Mouse (Mus musculus): Measurements from ENCODE around the gene Pcnx2. TPM values are rescaled to one million over a fixed set of nuclear protein-coding genes. Genes with fewer than 3 reads are reported as not detected.
A peak's percentile ranks its signal among the peaks of the same experiment; 100 is the strongest.

Pcnx2 gene
- polyA plus RNA-seq, 1 experiment from 2014 or later, result 0.48 TPM

GRCm38 (mm10) chr8:125889920-125890319 is 8.2 kb downstream of the Pcnx2 start:
- no peaks in the 10 kb centered on the region for H3K9me3 ChIP-seq (replicated peaks)
- WGBS, result 53% methylated on average over 3 of the region's 3 CpGs
- no peaks in the 10 kb centered on the region for H3K27me3 ChIP-seq
- H3K27ac ChIP-seq, result no peak overlapping the region
- ATAC-seq (replicated peaks; ENCODE audit: low FRiP score), result no peak
- no peak overlapping the region for H3K4me3 ChIP-seq (replicated peaks)
- H3K4me2 ChIP-seq, result no peak overlapping the region
- H3K9ac ChIP-seq, result no peak overlapping the region
- H3K36me3 ChIP-seq, result no peaks in the 10 kb centered on the region
- H3K4me1 ChIP-seq, result peaks cover 6% of the 10 kb centered on the region; the same call in 1 of the 2 replicates

- Histone ChIP-seq H3K27ac (no peak overlapping the region), H3K4me3 (replicated peaks) (no peak overlapping the region), H3K36me3 (no peaks in the 10 kb centered on the region), H3K4me1 (peaks cover 6% of the 10 kb centered on the region; the same call in 1 of the 2 replicates), H3K27me3 (no peaks in the 10 kb centered on the region), H3K4me2 (no peak overlapping the region), H3K9ac (no peak overlapping the region), H3K9me3 (replicated peaks) (no peaks in the 10 kb centered on the region)
- WGBS, result 65% methylated on average over 9 of the region's 9 CpGs
- no peak for ATAC-seq (replicated peaks; ENCODE audit: low FRiP score)
Observed at GRCm38 (mm10) chr8:125887549-125887948, 10.6 kb downstream of the Pcnx2 start.

- Histone ChIP-seq H3K4me1 (no peaks in the 10 kb centered on the region), H3K4me2 (no peak overlapping the region), H3K36me3 (no peaks in the 10 kb centered on the region), H3K4me3 (replicated peaks) (no peak overlapping the region), H3K9me3 (replicated peaks) (no peaks in the 10 kb centered on the region), H3K27me3 (no peaks in the 10 kb centered on the region), H3K9ac (no peak overlapping the region), H3K27ac (no peak overlapping the region)
- WGBS, result 78% methylated on average over 4 of the region's 4 CpGs
- no peak for ATAC-seq (replicated peaks; ENCODE audit: low FRiP score)
Observed at GRCm38 (mm10) chr8:125880447-125880846, 17.7 kb downstream of the Pcnx2 start.

GRCm38 (mm10) chr8:125873250-125873534 is 24.9 kb downstream of the Pcnx2 start:
- Histone ChIP-seq H3K27ac (peak overlapping the region; percentile 92), H3K4me3 (replicated peaks) (no peak overlapping the region), H3K4me1 (peaks cover 52% of the 10 kb centered on the region), H3K4me2 (no peak overlapping the region), H3K9me3 (replicated peaks) (no peaks in the 10 kb centered on the region), H3K27me3 (no peaks in the 10 kb centered on the region), H3K9ac (no peak overlapping the region), H3K36me3 (no peaks in the 10 kb centered on the region)
- WGBS, result 49% methylated on average over 2 of the region's 2 CpGs
- ATAC-seq (replicated peaks; ENCODE audit: low FRiP score), result 0 out of 2 replicates have a peak, but pooled peaks have one; percentile 6

GRCm38 (mm10) chr8:125872501-125873249 is 25.4 kb downstream of the Pcnx2 start:
- Histone ChIP-seq H3K4me2 (no peak overlapping the region), H3K9me3 (replicated peaks) (no peaks in the 10 kb centered on the region), H3K4me3 (replicated peaks) (no peak overlapping the region), H3K27me3 (no peaks in the 10 kb centered on the region), H3K4me1 (peaks cover 52% of the 10 kb centered on the region), H3K36me3 (no peaks in the 10 kb centered on the region), H3K9ac (no peak overlapping the region; the same call in 1 of the 2 replicates), H3K27ac (peak overlapping the region; percentile 92)
- ATAC-seq (replicated peaks; ENCODE audit: low FRiP score), result peak; percentile 68
- 10% methylated on average over 9 of the region's 9 CpGs for WGBS

GRCm38 (mm10) chr8:125870821-125871321 is 27.2 kb downstream of the Pcnx2 start:
- Histone ChIP-seq H3K36me3 (no peaks in the 10 kb centered on the region), H3K9me3 (replicated peaks) (no peaks in the 10 kb centered on the region), H3K4me2 (no peak overlapping the region), H3K4me1 (peaks cover 52% of the 10 kb centered on the region), H3K4me3 (replicated peaks) (no peak overlapping the region), H3K27ac (no peak overlapping the region), H3K9ac (no peak overlapping the region), H3K27me3 (no peaks in the 10 kb centered on the region)
- ATAC-seq (replicated peaks; ENCODE audit: low FRiP score), result peak; percentile 71
- WGBS, result 2% methylated on average over 7 of the region's 7 CpGs

GRCm38 (mm10) chr8:125870179-125870702 is 27.9 kb downstream of the Pcnx2 start:
- Histone ChIP-seq H3K9ac (no peak overlapping the region), H3K9me3 (replicated peaks) (no peaks in the 10 kb centered on the region), H3K4me1 (peaks cover 52% of the 10 kb centered on the region), H3K27ac (no peak overlapping the region), H3K4me2 (no peak overlapping the region), H3K4me3 (replicated peaks) (no peak overlapping the region), H3K27me3 (no peaks in the 10 kb centered on the region), H3K36me3 (no peaks in the 10 kb centered on the region)
- no peak for ATAC-seq (replicated peaks; ENCODE audit: low FRiP score)
- WGBS, result 19% methylated on average over 6 of the region's 6 CpGs

- ATAC-seq (replicated peaks; ENCODE audit: low FRiP score), result no peak
- Histone ChIP-seq H3K4me2 (no peak overlapping the region), H3K9ac (no peak overlapping the region), H3K27ac (no peak overlapping the region), H3K4me3 (replicated peaks) (no peak overlapping the region), H3K36me3 (no peaks in the 10 kb centered on the region), H3K4me1 (peaks cover 49% of the 10 kb centered on the region), H3K9me3 (replicated peaks) (no peaks in the 10 kb centered on the region), H3K27me3 (no peaks in the 10 kb centered on the region)
- WGBS, result 84% methylated on average over 3 of the region's 3 CpGs
Observed at GRCm38 (mm10) chr8:125869739-125870138, 28.4 kb downstream of the Pcnx2 start.

- no peaks in the 10 kb centered on the region for H3K9me3 ChIP-seq (replicated peaks)
- H3K9ac ChIP-seq, result no peak overlapping the region
- no peak for ATAC-seq (replicated peaks; ENCODE audit: low FRiP score)
- no peaks in the 10 kb centered on the region for H3K27me3 ChIP-seq
- no peak overlapping the region for H3K4me3 ChIP-seq (replicated peaks)
- H3K4me2 ChIP-seq, result no peak overlapping the region
- peaks cover 44% of the 10 kb centered on the region for H3K4me1 ChIP-seq
- 58% methylated on average over 7 of the region's 7 CpGs for WGBS
- no peaks in the 10 kb centered on the region for H3K36me3 ChIP-seq
- H3K27ac ChIP-seq, result no peak overlapping the region
Observed at GRCm38 (mm10) chr8:125868552-125868951, 29.6 kb downstream of the Pcnx2 start.

- Histone ChIP-seq H3K9ac (no peak overlapping the region), H3K4me2 (no peak overlapping the region), H3K4me3 (replicated peaks) (no peak overlapping the region), H3K4me1 (peaks cover 29% of the 10 kb centered on the region), H3K27ac (no peak overlapping the region), H3K9me3 (replicated peaks) (no peaks in the 10 kb centered on the region), H3K36me3 (no peaks in the 10 kb centered on the region), H3K27me3 (peaks cover 4% of the 10 kb centered on the region; the same call in 1 of the 2 replicates)
- no peak for ATAC-seq (replicated peaks; ENCODE audit: low FRiP score)
- WGBS, result 70% methylated on average over 12 of the region's 12 CpGs
Observed at GRCm38 (mm10) chr8:125866125-125866524, 32.0 kb downstream of the Pcnx2 start.

GRCm38 (mm10) chr8:125857251-125857650 is 40.9 kb downstream of the Pcnx2 start:
- Histone ChIP-seq H3K27ac (0 out of 2 replicates have a peak overlapping the region, but pooled peaks have one; percentile 14), H3K27me3 (0 out of 2 replicates have a peak, but pooled peaks cover 2% of the 10 kb centered on the region), H3K9me3 (replicated peaks) (no peaks in the 10 kb centered on the region), H3K4me1 (peaks cover 52% of the 10 kb centered on the region), H3K4me2 (no peak overlapping the region), H3K4me3 (replicated peaks) (no peak overlapping the region), H3K36me3 (no peaks in the 10 kb centered on the region), H3K9ac (no peak overlapping the region)
- no peak for ATAC-seq (replicated peaks; ENCODE audit: low FRiP score)
- WGBS, result 51% methylated on average over 6 of the region's 6 CpGs

- Histone ChIP-seq H3K27me3 (0 out of 2 replicates have a peak, but pooled peaks cover 2% of the 10 kb centered on the region), H3K4me1 (peaks cover 45% of the 10 kb centered on the region), H3K27ac (no peak overlapping the region), H3K9me3 (replicated peaks) (no peaks in the 10 kb centered on the region), H3K4me2 (no peak overlapping the region), H3K36me3 (no peaks in the 10 kb centered on the region), H3K4me3 (replicated peaks) (no peak overlapping the region), H3K9ac (no peak overlapping the region)
- no peak for ATAC-seq (replicated peaks; ENCODE audit: low FRiP score)
- WGBS, result 61% methylated on average over 4 of the region's 4 CpGs
Observed at GRCm38 (mm10) chr8:125856160-125856559, 42.0 kb downstream of the Pcnx2 start.

All from kidney, embryonic 15.5 days (tissue).